Mouse (Mus musculus) mouse embryonic stem cell (cell line): ENCODE data around the gene Irs2.

Experiments used
- in situ Hi-C, 2 experiments: fragments of 300-500 bp; cut with MboI; formaldehyde crosslinking; loops; 1 replicate in 1 of 2; 3 replicates in 1 of 2; pipeline ENCODE4 v1.14.3; 2019 to 2020; ENCODE audit warnings: low sequenced_read_pairs in 2 of 2, low pct_unique_long_range_greater_than_20kb in 1 of 2, mixed read lengths in 1 of 2; ENCODE audit not compliant: unreplicated experiment in 1 of 2

Irs2 gene

GRCm38 (mm10) chr8:10970496-10971456 is 37.5 kb downstream of the Irs2 start:
- in situ Hi-C loops: no loop called here

- in situ Hi-C loops: no loop called here
Measured at GRCm38 (mm10) chr8:10968687-10969086, 39.6 kb downstream of the Irs2 start.

GRCm38 (mm10) chr8:10965401-10966117 is 42.7 kb downstream of the Irs2 start:
- in situ Hi-C loops: no loop called here

- in situ Hi-C loops: no loop called here
Measured at GRCm38 (mm10) chr8:10964511-10965099, 43.7 kb downstream of the Irs2 start.

GRCm38 (mm10) chr8:10961989-10962388 is 46.3 kb downstream of the Irs2 start:
- in situ Hi-C loops: no loop called here

GRCm38 (mm10) chr8:10960277-10960819 is 47.9 kb downstream of the Irs2 start:
- in situ Hi-C loops: no loop called here

GRCm38 (mm10) chr8:10957292-10957955 is 50.8 kb downstream of the Irs2 start:
- in situ Hi-C loops: no loop called here

GRCm38 (mm10) chr8:10953346-10954053 is 54.8 kb downstream of the Irs2 start:
- in situ Hi-C loops: no loop called here

- in situ Hi-C loops: no loop called here
Measured at GRCm38 (mm10) chr8:10952706-10953105, 55.6 kb downstream of the Irs2 start.

- in situ Hi-C loops: no loop called here
Measured at GRCm38 (mm10) chr8:10952235-10952634, 56.0 kb downstream of the Irs2 start.

GRCm38 (mm10) chr8:10951567-10951966 is 56.7 kb downstream of the Irs2 start:
- in situ Hi-C loops: no loop called here

- in situ Hi-C loops: no loop called here
Measured at GRCm38 (mm10) chr8:10945939-10946740, 62.1 kb downstream of the Irs2 start.

- in situ Hi-C loops: no loop called here
Measured at GRCm38 (mm10) chr8:10945490-10945889, 62.8 kb downstream of the Irs2 start.

GRCm38 (mm10) chr8:10943314-10944060 is 64.8 kb downstream of the Irs2 start:
- in situ Hi-C loops: no loop called here

GRCm38 (mm10) chr8:10939883-10940282 is 68.4 kb downstream of the Irs2 start:
- in situ Hi-C loops: no loop called here

GRCm38 (mm10) chr8:10939210-10939782 is 69.0 kb downstream of the Irs2 start:
- in situ Hi-C loops: no loop called here
